Mouse (Mus musculus) heart, adult 2 months (tissue): Measurements from ENCODE around the gene Nrsn2.

Experiments used
- CTCF ChIP-seq: fragments of 200-600 bp; IDR thresholded peaks from 2 replicates; pipeline ENCODE4 v1.8.1; 2022; ENCODE audit warnings: antibody characterized with exemption, mild to moderate bottlenecking, moderate library complexity
- EP300 ChIP-seq: fragments of 200-500 bp; IDR thresholded peaks from 2 replicates; pipeline ENCODE4 v1.6.1; 2011; ENCODE audit warnings: low read depth, low read length, control low read depth; ENCODE audit not compliant: insufficient read depth
- POLR2A ChIP-seq: fragments of 200-500 bp; IDR thresholded peaks from 2 replicates; pipeline ENCODE4 v1.6.1; 2011; ENCODE audit warnings: mild to moderate bottlenecking, low read depth, low read length, control low read depth; ENCODE audit not compliant: insufficient read depth

DNA sequence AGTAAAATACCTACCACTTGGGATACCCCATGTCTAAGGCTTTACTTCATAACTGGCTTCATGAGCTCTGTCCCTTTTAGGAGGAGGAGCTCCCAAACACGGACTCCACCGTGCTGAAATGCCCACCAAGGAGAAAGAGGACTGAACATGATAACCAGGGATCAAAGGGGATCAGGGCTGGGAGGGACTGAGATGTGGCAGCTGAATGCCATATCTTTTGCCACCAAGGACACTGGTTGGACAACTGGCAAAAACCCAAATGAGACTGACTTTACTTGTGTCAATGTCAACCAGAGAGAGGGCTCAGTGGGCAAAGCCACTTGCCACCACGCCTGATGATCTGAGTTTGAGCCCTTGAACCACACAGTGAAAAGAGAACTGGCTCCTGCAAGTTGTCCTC lies 51.6 kb downstream of the Nrsn2 start:
- TF ChIP-seq EP300 (no peak), CTCF (no peak), POLR2A (no peak)
